Mouse (Mus musculus) E14TG2a.4 (cell line): ENCODE results near the gene Bdh1.

Experiments
- CTCF ChIP-seq: conservative IDR thresholded peaks from 2 replicates; pipeline ENCODE4 v1.5.1; 2014; ENCODE audit warnings: low read length
- NANOG ChIP-seq: IDR thresholded peaks from 2 replicates; pipeline ENCODE4 v1.6.1; 2014; ENCODE audit warnings: borderline replicate concordance, low read length, mixed read lengths

GRCm38 (mm10) chr16:31493991-31494390 lies 71.9 kb downstream of the Bdh1 start:
- TF ChIP-seq CTCF (no peak), NANOG (no peak)
